Mouse (Mus musculus) small intestine, adult 2 months (tissue): ENCODE results near the gene Crip3.

ENCODE experiments used
- CTCF ChIP-seq: fragments of 200-500 bp; IDR thresholded peaks from 2 replicates; pipeline ENCODE4 v1.5.1; 2012; ENCODE audit warnings: low read depth, mild to moderate bottlenecking, control low read depth, inconsistent platforms, low read length, moderate library complexity, mixed read lengths; ENCODE audit not compliant: insufficient replicate concordance, insufficient read length; ENCODE audit errors: extremely low read depth
- POLR2A ChIP-seq: fragments of 200-500 bp; IDR thresholded peaks from 2 replicates; pipeline ENCODE4 v1.6.1; 2012; ENCODE audit warnings: low read depth, mild to moderate bottlenecking, control low read depth, inconsistent platforms, low read length, moderate library complexity

- TF ChIP-seq CTCF, result no peak
- TF ChIP-seq POLR2A, result no peak
These were observed 34.1 kb upstream of the Crip3 start for GRCm38 (mm10) chr17:46394631-46395030.
